Mouse (Mus musculus) kidney, postnatal 10 days (tissue): ENCODE measurements around the gene Slc12a7.
A peak's percentile ranks its signal among the peaks of the same experiment; 100 is the strongest.

Experiments used
- DNase-seq: peaks from one replicate; pipeline ENCODE4 v3.0.0; 2021; ENCODE audit warnings: mixed read lengths

Gene Slc12a7

DNA sequence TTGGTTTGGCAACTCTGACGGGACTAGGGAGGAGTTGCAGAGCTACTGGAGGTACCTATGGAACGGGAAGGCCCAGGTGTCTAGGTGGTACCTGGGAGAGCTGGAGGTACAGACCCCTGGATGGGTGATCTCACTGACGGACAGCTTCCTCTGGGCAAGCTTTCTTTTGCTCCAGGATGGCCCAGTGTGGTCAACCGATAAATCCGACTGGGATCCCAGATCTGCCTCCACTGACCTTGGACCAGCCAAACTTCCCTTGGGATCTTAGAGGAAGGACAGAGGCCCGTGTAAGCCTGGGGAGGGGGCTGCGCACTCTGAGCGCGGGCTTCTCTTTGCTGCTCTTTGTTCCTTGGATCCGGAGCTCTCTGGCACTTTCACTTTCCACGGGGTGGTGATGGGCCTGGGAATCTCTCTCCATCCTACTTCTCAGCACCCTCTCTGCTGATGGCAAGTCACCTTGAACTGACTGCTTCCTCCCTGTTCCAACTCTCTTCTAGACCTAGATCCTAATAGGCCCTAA lies 31.4 kb downstream of the Slc12a7 start:
- DNase-seq: peak; percentile 70

DNA sequence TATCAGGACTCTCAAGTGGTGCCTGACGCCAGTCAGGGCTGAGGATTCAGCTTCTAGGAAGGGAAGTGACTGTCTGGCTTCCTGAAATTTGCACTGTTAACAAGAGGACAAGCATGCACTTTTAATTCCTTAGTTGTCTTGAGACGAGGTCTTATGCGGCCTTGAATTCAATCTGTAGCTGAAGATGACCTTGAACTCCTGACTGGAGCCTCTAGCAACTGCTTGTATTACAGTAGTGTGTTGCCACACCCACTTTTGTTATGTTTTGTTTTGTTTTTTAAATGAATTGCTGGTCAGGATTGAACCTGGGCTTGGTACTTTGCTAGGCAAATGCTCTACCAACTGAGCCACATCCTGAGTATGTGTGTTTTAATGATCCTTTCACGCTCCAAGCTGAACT lies 32.5 kb downstream of the Slc12a7 start:
- no peak for DNase-seq

DNA sequence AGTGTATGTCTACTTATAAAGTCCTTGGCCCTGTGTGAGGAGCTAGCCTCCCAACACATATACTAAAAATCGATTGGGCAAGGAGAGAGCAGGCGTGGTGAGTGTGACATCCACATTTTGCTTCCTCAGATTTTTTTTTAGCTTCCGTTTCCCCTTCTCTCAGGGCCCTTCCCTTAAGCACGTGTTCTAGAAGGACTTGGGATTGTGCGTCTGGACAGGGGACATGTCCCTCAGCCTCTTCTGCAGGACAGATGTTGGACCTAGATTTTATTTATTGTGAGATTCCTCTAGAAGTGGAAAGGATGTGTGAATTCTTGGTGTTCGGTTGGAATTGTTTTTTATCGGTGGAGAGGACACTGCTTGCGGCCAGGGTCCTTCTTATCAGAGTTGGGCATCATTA lies 34.3 kb downstream of the Slc12a7 start:
- DNase-seq: no peak

DNA sequence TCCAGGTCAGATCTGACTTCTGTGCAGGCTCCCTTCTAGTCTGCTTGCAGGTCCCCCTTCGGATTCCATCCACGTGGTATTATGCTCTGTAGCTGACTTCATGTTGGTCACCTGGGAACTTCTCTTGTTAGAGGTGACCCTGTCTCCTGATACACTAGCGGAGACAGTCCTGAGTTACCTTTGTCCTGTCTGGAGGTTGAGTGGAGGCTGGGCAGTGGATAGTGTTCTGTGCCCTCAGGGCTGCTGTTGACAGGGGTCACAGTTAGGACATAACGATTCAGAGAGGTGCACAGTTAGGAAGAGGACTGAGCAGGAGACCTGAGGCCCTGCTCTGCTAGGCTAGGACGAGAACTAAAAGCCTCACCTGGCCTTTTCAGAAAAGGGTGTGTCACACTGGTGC lies 34.9 kb downstream of the Slc12a7 start:
- DNase-seq: no peak

DNA sequence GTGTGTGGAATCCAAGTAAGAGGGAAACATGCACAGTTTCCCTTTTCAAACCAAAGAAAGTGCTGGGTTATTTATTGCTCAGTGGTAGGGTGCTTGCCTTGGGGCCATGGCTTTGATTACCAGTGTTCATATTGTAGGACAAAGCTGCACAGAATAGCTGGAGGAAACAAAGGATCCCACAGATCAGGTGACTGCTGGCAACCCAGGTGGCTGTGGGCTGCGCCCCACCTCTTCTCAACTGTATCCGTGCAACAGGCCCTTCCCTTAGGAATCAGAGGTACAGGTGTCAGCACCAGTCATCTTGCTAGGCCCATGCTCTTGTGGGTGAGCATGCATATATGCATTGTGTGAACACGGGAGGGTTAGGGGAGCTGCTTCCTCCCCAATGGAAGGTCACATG lies 35.4 kb downstream of the Slc12a7 start:
- no peak for DNase-seq

DNA sequence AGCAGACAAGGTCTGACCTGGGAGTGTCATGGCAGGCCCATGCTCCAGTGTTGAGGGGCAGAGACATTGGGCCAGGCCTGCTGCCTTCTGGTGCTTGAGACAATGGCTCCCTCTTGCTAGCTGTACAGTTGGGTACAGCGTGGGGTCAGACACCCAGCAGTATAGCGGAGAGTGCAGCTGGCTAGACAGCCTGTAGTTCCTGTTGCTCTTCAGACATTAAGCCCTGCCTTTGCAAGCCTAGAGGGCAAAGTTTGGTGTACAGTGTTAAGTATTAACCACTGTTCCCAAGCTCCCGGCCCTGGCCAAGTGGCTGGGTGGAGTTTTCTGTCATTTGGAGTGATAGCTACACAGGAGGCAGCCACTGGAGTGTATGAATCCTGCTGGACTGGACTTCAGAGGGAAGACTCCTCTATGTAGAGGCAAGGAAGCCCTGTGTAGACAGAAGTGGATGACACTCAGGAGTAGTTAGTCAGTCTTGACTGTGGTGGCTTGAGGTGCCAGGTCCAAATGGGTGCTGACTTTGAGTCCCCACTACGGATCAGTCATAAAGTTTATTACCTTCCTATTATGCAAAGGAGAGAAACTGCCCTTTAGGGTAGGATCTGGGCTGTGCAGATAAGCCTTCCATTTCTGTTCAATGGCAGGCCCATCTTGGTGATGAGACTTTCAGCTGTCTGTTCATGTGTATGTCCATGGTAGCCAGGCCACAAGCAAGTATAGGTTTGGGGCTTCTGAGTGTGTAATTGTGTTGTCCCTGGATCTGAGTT lies 37.2 kb downstream of the Slc12a7 start:
- DNase-seq: peak; percentile 69

DNA sequence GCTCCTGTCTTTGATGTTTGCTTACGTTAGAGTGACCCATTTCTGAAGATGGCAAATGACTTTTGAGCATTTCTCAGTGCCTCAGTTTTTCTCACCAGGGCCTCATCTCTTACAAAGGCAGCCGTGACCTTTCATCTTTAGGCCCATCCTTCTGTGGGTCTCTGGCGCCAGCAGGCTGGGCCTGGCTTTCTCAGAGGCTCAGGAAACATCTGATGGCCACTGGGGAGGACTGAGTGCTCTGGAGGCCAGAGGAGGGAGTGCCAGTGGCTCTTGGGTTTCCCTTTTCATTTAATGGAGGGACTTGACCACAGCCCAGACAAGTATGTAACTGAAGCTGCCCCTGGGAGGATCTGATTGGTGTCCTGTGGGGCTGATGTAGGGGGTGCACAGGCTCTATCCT lies 38.2 kb downstream of the Slc12a7 start:
- DNase-seq: no peak

DNA sequence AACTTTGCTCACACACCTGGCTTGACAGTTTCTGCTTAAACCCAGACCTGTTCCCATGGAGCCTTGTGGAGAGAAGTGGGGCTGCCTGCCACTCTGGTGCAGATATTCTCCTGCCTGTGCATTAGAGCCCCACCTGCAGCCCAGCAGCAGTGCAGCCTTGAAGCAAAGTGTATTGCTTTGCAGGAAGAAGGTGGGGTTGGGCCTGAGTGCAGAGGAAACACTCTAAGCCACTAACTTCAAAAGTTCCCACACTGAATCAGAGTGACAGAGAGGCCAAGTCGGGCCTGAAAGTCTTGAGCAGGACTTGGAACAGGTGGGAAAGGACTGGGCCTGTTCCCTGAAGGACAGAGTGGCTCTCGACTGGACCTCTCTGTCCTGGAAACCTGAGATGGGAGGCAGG lies 39.8 kb downstream of the Slc12a7 start:
- peak; percentile 52 for DNase-seq

DNA sequence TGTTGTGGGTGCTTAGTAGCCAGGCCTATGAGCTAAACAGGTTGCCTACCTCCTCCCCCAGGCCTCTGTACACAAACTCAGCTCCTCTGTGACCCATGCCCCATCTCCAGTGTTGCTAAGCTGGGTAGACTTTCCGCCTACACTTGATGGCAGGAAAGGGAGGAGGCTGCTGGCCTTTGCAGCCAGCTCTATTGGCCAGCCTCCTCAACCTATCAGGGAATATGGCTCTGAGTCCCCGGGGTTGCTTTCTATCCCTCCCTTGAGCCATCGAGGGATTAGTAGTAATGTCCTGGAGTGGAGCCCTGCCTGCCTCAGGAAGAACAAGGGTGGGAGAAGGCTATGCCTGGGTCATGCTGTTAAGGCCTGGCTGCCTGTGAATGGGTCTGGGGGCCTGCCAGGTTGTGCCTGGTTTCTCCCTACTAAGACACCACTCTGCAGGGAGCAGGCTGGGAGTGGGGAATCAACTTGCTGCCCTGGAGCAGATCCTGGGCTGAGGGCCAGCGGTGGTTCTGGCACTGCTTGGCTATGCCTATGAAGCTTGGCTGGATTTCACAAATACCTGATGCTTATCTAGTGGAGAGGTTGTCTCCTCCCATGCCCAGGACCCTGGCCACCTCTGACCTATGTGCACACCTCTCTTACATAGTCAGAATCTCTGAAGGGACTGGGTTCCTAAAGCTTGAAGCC lies 40.8 kb downstream of the Slc12a7 start:
- peak; percentile 70 for DNase-seq

DNA sequence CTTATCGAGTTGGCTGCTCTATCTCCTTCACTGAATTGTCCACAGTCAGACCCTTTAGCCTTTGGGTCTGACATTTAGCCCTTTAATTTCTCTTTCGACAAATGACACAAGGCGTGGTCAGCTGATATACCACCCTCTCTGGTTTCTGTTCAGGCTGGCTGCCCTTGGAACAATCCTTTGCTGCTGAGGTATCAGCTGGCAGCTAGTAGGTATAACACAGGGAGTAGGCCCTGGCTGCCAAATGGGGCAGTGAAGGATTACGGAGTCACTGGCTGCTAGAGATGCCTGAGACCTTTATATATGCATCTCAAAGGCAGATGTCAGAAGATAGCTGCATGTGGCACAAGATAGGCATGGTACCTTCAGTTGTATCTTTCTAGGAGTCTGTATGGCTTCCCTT lies 42.9 kb downstream of the Slc12a7 start:
- no peak for DNase-seq

DNA sequence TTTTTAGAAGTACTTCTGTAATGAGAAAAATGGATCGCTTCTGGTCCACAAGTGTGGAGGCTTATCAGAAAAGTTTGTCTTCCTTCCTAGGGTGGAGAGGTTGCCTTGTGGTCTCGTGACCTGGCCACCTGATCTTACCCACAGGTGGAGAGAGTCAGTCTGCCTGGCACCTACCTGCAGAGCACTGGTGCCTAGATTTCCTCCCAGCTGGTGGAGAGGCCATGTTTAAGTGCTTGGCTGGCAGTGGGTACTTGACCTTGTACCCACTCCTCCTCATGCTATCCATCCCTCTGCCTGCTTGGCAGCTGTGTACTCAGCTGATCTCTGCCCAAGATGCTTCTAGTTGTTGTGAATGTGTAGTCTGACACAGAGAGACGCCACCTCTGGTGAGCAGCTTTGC lies 44.7 kb downstream of the Slc12a7 start:
- no peak for DNase-seq

DNA sequence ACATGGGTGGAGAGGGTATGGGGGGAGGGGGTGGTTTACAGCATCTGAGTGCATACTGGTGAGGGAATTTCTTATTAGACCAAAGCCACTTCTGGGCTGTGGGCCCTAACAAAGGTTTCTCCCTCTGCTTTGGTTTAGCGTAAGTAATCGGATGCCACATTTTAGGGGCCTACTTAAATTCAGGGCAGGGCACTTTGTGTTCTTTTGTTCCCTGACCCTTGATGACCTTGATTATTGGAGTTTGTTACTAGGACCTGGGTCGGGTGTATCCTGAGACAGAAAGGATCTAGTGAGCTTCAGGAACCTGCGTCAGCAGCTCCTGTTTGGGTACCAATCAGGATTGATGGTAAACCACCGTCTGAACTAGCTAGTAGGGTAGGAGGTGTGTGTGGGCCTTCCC lies 49.6 kb downstream of the Slc12a7 start:
- no peak for DNase-seq

DNA sequence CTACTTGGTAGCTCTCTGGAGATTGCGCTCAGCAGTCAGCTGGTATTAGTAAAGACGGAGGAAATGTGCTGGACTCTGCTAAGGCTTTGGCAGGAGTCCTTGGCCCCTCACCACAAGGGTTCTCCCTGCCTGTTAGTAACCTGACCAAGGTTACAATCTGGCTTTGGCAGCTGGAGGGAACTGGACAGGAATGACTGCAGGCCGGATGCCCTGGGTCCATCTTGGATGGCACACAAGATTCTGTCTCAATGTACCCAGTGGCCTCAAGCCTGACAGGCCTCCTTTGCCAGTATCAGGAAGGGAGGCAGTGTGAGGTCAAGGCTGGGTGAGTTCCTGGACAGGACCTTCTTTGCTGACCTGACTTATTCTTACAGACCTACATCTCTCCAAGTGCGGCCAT lies 59.3 kb downstream of the Slc12a7 start:
- DNase-seq: no peak

DNA sequence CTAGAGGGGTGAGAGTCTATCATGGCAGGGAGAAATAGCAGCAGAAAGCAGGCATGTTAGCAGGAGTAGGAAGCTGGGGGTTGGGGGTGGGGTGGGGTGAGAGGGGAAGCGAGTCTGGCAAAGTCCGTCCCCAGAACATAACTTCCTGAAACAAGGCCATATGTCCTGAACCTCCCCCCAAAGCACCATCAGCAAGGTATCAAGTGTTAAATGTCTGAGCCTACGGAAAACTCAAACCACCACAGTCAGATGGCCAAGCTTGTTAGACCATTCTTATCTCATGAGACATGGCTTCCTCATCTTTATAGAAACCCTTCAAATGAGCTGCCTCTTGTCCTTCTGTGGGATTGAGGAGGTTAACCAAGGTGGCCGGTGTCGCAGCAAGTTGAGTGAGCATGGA lies 60.3 kb downstream of the Slc12a7 start:
- no peak for DNase-seq

DNA sequence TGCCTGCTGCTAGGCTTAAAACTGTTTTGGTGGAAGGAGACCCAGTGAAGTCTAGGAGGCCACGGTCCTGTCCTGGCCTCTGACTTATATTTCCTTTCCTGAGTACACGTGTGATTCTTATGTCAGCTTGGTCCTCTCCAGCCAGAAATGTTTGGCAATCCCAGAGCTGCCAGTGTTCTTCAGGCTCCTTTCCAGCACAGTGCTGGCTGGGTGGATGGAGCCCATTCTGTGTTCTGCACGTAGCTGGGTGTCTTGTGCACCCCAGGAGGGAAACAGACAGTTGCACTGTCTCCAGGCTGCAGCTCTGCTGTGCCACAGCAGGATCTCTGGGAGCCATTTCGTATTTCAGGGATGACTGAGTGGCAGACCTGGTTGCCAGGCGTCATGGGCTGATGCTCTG lies 66.2 kb downstream of the Slc12a7 start:
- DNase-seq: no peak

DNA sequence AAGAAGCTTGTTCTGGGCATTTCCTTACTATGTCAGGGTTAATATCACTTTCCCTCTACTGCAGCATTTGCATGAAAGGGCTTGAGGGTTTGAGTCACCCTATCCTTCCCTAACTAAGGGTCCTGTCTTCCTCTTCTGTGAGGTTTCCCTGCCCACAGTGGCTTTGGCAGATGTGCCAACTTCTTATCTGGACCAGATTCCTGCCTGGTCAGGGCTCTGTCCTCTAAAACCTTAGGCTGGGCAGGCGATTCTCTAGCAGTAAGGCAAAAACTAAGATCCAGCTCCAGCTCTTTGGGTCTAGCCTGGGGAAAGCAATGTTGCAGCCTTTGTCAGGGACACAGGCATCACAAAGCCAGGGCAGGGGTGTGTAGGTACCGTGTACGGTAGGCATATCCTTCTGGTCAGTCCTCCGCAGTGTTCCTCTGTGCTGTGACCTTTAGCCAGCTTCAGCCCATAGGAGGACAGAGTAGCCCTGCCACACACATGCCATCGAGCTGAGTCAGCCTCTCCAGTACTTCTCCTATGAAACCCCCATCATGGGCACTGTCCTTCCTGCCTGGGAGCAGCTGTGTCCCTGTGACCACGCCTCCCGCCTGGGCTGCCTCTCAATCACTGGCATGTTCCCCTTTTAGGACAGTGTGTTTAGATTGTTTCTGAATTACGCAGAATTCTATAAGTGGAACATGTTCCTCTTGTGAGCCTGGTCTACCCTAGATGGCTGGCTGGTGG lies 70.7 kb downstream of the Slc12a7 start:
- peak; percentile 34 for DNase-seq

DNA sequence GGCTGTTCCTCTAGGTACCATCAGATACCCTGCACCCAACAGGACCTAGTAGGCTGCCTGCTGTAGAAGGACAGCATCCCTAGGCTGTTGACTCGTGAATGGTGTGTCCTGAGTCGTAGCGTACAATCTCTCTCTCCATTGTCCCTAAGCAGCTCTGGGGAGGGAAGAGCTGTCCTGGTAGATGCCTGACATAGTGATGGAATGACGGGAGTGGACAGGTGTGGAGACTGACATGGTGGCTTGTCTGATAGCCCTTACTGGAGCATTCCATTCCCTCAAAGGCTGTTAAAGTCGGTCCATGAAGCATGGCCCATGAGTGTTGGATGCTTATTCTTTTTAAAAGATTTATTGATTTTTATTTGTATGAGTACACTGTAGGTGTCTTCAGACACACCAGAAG lies 72.0 kb downstream of the Slc12a7 start:
- DNase-seq: no peak

DNA sequence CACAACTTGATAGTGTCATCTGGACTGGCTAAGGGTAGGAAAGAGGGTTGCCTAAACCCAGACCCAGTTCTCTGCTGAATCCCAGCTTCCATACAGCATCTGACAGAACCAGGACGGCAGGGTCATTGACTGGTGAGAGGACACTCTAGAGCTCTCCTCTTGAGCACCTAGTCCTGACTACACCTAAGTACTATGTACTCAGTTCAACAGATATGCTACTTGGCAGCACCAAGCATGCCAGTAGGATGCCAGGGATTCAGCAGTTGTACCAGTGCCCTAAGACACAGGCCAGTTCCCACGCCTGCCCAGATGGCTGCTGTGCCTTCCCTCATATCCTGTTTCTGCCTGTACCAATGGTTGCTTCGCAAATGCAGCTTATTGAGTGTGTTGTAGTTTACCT lies 80.0 kb downstream of the Slc12a7 start:
- no peak for DNase-seq

DNA sequence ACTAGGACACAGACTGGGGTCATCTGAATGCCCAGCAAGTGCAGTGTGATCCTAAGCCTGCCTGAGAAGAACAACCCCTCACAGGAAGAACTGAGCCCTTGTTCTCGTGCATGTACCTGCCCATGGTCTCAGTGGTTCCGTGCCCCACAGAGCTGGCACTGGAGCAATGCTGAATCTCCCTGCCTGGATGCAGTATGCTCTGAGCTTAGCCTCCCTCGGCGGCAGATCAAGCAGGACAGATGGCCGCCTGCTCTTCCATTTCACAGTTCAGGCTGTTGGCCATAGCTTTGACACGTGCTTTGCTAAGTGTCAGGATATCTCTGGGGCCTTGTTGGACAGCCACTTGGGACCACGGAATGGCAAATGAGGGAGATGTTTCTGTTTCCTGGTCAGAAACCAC lies 81.3 kb downstream of the Slc12a7 start:
- no peak for DNase-seq

DNA sequence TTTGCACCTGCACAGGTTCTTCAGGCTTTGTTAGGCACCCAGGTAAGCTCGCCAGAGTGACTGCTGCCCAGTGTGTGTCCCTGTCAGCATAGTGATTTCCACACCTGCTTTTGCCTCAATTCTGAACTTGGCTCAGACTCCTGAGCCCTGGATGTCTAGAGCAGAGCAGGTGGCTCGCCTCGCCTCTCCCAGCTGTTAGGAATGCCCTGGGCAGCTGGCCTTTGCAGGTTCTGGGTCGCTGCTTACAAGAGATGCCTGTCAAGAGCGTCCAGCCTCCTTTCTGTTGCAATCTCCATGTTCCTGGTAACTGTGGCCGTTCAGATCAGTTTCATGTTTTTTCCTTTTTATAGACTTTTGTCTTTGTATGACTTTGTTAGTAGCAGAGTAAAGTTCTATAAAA lies 83.4 kb downstream of the Slc12a7 start:
- DNase-seq: peak; percentile 47

DNA sequence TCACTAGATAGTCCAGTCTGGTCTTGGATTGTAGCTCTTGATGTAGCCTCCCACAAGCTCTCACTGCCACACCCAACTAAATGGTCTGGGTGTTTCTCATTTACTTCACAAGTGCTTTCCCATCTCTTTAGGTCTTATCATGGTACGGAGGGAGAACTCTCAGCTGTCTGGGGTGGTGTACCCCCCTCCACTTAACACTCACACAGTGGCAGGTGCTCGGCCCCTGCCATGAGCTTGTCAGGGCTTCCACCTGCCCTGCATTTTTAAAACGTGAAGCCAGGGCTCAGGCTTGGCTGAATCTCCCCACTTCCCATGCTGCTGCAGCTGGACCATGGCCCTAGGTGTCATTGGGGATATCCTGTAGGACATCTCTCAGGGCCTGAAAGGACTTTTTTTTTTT lies 86.0 kb downstream of the Slc12a7 start:
- no peak for DNase-seq

DNA sequence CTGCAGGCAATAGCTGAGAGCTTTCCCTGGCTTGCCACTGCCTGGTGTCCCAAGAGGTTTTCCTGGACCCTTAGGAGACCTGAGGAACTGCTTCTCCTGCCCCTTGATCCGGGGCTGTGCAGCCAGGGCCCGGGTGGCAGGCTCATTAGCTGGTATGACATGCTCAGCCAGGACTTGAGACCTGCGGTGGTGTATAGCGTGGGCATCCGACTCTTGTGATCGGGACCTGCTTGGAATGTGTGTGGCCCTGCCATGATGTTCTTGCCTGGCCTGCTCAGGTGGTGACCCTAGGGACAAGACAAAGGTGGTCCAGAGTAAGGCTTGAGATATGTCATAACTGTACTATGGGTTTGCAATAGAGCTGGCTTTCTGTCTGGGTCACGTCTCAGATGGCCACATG lies 88.4 kb downstream of the Slc12a7 start:
- DNase-seq: no peak

DNA sequence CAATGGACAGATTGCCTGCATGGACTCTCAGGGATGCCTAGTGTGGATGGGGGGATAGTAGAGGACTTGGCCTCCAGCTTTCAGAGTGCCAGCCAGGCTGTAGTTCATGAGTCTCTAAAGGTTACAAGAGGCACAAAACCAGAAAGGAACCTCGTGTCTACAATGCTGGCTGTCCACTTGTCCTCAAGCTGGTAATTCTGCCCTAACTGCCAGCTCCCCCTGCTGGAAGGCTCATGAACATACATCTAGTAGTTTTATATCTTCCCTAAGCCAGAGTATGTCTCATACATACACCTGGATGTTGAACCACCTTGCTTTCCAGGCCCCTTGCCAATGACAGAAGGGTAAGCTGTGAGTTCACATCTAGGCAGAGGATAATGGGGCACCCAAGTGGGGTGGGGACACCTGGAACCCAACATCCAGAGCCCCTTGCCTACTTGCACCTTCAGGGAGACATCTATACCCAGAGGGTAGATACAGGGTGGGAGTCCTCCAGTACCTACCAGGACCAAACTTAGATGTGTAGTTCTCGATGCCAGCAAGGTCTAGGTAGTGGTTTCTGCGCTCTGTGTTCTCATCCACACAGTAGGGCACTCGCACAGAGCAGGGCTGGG lies 89.4 kb downstream of the Slc12a7 start:
- peak; percentile 81 for DNase-seq
